Mouse (Mus musculus): ENCODE results near the gene Crim1. TPM values are rescaled to one million over a fixed set of nuclear protein-coding genes. Genes with fewer than 3 reads are reported as not detected.

Gene Crim1
- total and polyA plus RNA-seq, 3 experiments, result 14.1 to 72.8 (median 21.9) TPM

DNA sequence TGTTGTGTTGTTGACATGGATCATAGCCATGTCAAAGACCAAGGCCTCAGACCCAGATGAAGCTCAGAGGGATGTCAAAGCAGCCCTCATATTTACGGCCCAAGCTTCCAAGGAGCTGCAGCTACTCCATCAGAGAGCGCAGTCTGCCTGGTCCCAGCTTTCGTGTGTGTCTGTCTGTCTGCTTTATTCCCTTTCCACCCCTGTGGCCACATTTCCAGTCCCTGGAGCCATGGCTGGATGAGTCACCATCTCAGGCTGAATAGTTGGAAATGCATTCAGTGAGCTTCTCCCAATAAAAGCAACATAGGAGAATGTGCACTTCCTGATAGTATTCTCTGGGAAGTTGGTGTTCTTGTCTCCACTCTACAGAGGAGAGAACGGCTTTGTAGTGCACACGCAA is 3.9 kb upstream of the Crim1 start:
- in situ Hi-C loops (cut with MboI; ENCODE audit: low pct_ligation_motif_present, low pct_unique_long_range_greater_than_20kb, low sequenced_read_pairs), result loop anchor here (5.0 kb wide), 2 partner anchors 171 to 241 kb away; no protein-coding TSS in a partner anchor
- dilution Hi-C loops (cut with MboI; ENCODE audit: extremely low pct_ligation_motif_present, extremely low pct_unique_long_range_greater_than_20kb, low sequenced_read_pairs), result no loop called here
- no peak overlapping the region for H3K27ac ChIP-seq (ENCODE audit: insufficient read depth, low read depth)
- TF ChIP-seq MAFK (IDR thresholded peaks at IDR 0.05; ENCODE audit: insufficient replicate concordance, low read length) (no peak), NELFE (IDR thresholded peaks at IDR 0.05; ENCODE audit: low read depth, low read length) (no peak), GABPA (IDR thresholded peaks at IDR 0.05; ENCODE audit: insufficient replicate concordance, low read depth, low read length) (no peak), ELF1 (IDR thresholded peaks at IDR 0.05; ENCODE audit: low read depth, low read length) (no peak)
- no peak overlapping the region for H3K4me3 ChIP-seq (replicated peaks in 1 of 3; ENCODE audit: low read depth in 2 of 3, low read length in 2 of 3, poor library complexity in 1 of 3)
- no peak overlapping the region for H3K9ac ChIP-seq (ENCODE audit: insufficient read depth, low read depth)
- no peaks in the 10 kb centered on the region for H3K27me3 ChIP-seq (replicated peaks)
- DNase-seq (ENCODE audit: extremely low read depth), result no peak
- peaks cover 11% of the 10 kb centered on the region for H3K79me2 ChIP-seq (replicated peaks; ENCODE audit: control insufficient read depth, extremely low read depth, insufficient read depth, poor library complexity, severe bottlenecking)
- peaks cover 5 to 9% of the 10 kb centered on the region in 2 experiments; a peak in 3 of 4 replicates for H3K4me1 ChIP-seq (ENCODE audit: control insufficient read depth in 1 of 2, insufficient read depth in 2 of 2)
- H3K36me3 ChIP-seq (replicated peaks in 1 of 2; ENCODE audit: control insufficient read depth in 1 of 2, insufficient read depth in 1 of 2, low read length in 1 of 2), result no peaks in the 10 kb centered on the region
- no peak overlapping the region for H3K4me2 ChIP-seq (ENCODE audit: insufficient read depth, low read depth, poor library complexity, severe bottlenecking)
- H3K9me3 ChIP-seq (replicated peaks; ENCODE audit: low read length), result no peaks in the 10 kb centered on the region

GRCm38 (mm10) chr17:78197111-78197510 is 2.9 kb upstream of the Crim1 start:
- Histone ChIP-seq H3K9ac (ENCODE audit: insufficient read depth, low read depth) (no peak overlapping the region), H3K36me3 (replicated peaks in 1 of 2; ENCODE audit: control insufficient read depth in 1 of 2, insufficient read depth in 1 of 2, low read length in 1 of 2) (no peaks in the 10 kb centered on the region), H3K4me2 (ENCODE audit: insufficient read depth, low read depth, poor library complexity, severe bottlenecking) (no peak overlapping the region), H3K27me3 (replicated peaks) (no peaks in the 10 kb centered on the region), H3K9me3 (replicated peaks; ENCODE audit: low read length) (no peaks in the 10 kb centered on the region), H3K4me3 (replicated peaks in 1 of 3; ENCODE audit: low read depth in 2 of 3, low read length in 2 of 3, poor library complexity in 1 of 3) (no peak overlapping the region), H3K27ac (ENCODE audit: insufficient read depth, low read depth) (no peak overlapping the region), H3K4me1 (ENCODE audit: control insufficient read depth in 1 of 2, insufficient read depth in 2 of 2) (peaks cover 5 to 9% of the 10 kb centered on the region in 2 experiments; a peak in 3 of 4 replicates), H3K79me2 (replicated peaks; ENCODE audit: control insufficient read depth, extremely low read depth, insufficient read depth, poor library complexity, severe bottlenecking) (peaks cover 21% of the 10 kb centered on the region)
- in situ Hi-C loops (cut with MboI; ENCODE audit: low pct_ligation_motif_present, low pct_unique_long_range_greater_than_20kb, low sequenced_read_pairs) (loop anchor here (5.0 kb wide), 2 partner anchors 170 to 240 kb away; no protein-coding TSS in a partner anchor), dilution Hi-C loops (cut with MboI; ENCODE audit: extremely low pct_ligation_motif_present, extremely low pct_unique_long_range_greater_than_20kb, low sequenced_read_pairs) (no loop called here)
- DNase-seq (ENCODE audit: extremely low read depth), result peak; percentile 66
- TF ChIP-seq RCOR1 (conservative IDR thresholded peaks at IDR 0.05; ENCODE audit: low read depth, low read length) (no peak), POLR2AphosphoS2 (IDR thresholded peaks at IDR 0.05; ENCODE audit: low read depth, low read length) (no peak), ELF1 (IDR thresholded peaks at IDR 0.05; ENCODE audit: low read depth, low read length) (no peak), ZMIZ1 (IDR thresholded peaks at IDR 0.05; ENCODE audit: low read depth, low read length) (no peak), NRF1 (IDR thresholded peaks at IDR 0.05; ENCODE audit: low read depth, low read length) (no peak), MYC (IDR thresholded peaks at IDR 0.05; ENCODE audit: low read depth, low read length) (no peak), SMC3 (IDR thresholded peaks at IDR 0.05; ENCODE audit: low read depth, low read length) (peak; percentile 96), SIN3A (IDR thresholded peaks at IDR 0.05; ENCODE audit: low read length) (no peak), CTCF (conservative IDR thresholded peaks at IDR 0.05 in 1 of 2, IDR thresholded peaks at IDR 0.05 in 1 of 2; ENCODE audit: low read depth in 2 of 2, low read length in 2 of 2) (peak in 1 of 2 experiments; percentile 94; a peak in 2 of 4 replicates), IRF4 (IDR thresholded peaks at IDR 0.05; ENCODE audit: low read depth, low read length) (peak; percentile 50; the same call in 1 of the 2 replicates), UBTF (IDR thresholded peaks at IDR 0.05; ENCODE audit: low read depth, low read length) (no peak), CHD1 (IDR thresholded peaks at IDR 0.05; ENCODE audit: low read depth, low read length) (no peak), MXI1 (IDR thresholded peaks at IDR 0.05; ENCODE audit: low read depth, low read length) (no peak), MAZ (IDR thresholded peaks at IDR 0.05; ENCODE audit: low read depth, low read length) (peak; percentile 23; the same call in 1 of the 2 replicates), PAX5 (IDR thresholded peaks at IDR 0.05; ENCODE audit: low read length) (no peak), MAFK (IDR thresholded peaks at IDR 0.05; ENCODE audit: insufficient replicate concordance, low read length) (no peak), ZC3H11A (IDR thresholded peaks at IDR 0.05; ENCODE audit: low read depth, low read length) (peak; percentile 70; the same call in 1 of the 2 replicates), RAD21 (IDR thresholded peaks at IDR 0.05; ENCODE audit: low read depth, low read length) (peak; percentile 95)

Data from CH12.LX (cell line).